Mouse (Mus musculus): ENCODE measurements at regions not wholly inside any gene's neighbourhood (a gene's known extent, or its start where the extent isn't known, plus 50 kb on each side); places are given as distances from the start of the nearest gene placed in this dataset.

GRCm38 (mm10) chr4:81222034-81222433 lies 220.6 kb downstream of the Mpdz start:
- Histone ChIP-seq H3K4me1 (ENCODE audit: control insufficient read depth, insufficient read depth, low read length) (peaks cover 12% of the 10 kb centered on the region; the same call in 1 of the 2 replicates), H3K9me3 (ENCODE audit: control insufficient read depth, low read length) (no peaks in the 10 kb centered on the region), H3K36me3 (ENCODE audit: control insufficient read depth, insufficient read depth, low read length) (no peaks in the 10 kb centered on the region), H3K4me3 (replicated peaks; ENCODE audit: low read length) (no peak overlapping the region), H3K27ac (replicated peaks; ENCODE audit: low read depth, low read length) (no peak overlapping the region), H3K4me2 (replicated peaks; ENCODE audit: low read depth, low read length, severe bottlenecking) (no peak overlapping the region), H3K27me3 (ENCODE audit: control insufficient read depth, insufficient read depth, low read length) (no peaks in the 10 kb centered on the region), H3K9ac (ENCODE audit: low read depth, low read length, severe bottlenecking) (no peak overlapping the region)
- DNase-seq (ENCODE audit: low spot score) = peak; percentile 10
- ATAC-seq (ENCODE audit: low FRiP score, low read depth) = no peak
- TF ChIP-seq POLR2A (IDR thresholded peaks at IDR 0.05; ENCODE audit: borderline replicate concordance, extremely low read depth, insufficient read depth, insufficient read length) = no peak
- WGBS = 52% methylated on average over 6 of the region's 6 CpGs

- no peaks in the 10 kb centered on the region for H3K36me3 ChIP-seq (ENCODE audit: control insufficient read depth, insufficient read depth, low read length)
- no peak overlapping the region for H3K4me3 ChIP-seq (replicated peaks; ENCODE audit: low read length)
- WGBS = 55% methylated on average over 5 of the region's 5 CpGs
- H3K4me2 ChIP-seq (replicated peaks; ENCODE audit: low read depth, low read length, severe bottlenecking) = no peak overlapping the region
- no peak for DNase-seq (ENCODE audit: low spot score)
- peak overlapping the region; percentile 68; the same call in 1 of the 2 replicates for H3K27ac ChIP-seq (replicated peaks; ENCODE audit: low read depth, low read length)
- no peaks in the 10 kb centered on the region for H3K27me3 ChIP-seq (ENCODE audit: control insufficient read depth, insufficient read depth, low read length)
- H3K4me1 ChIP-seq (ENCODE audit: control insufficient read depth, insufficient read depth, low read length) = peaks cover 12% of the 10 kb centered on the region; the same call in 1 of the 2 replicates
- no peak for ATAC-seq (ENCODE audit: low FRiP score, low read depth)
- TF ChIP-seq POLR2A (IDR thresholded peaks at IDR 0.05; ENCODE audit: borderline replicate concordance, extremely low read depth, insufficient read depth, insufficient read length) = no peak
- no peaks in the 10 kb centered on the region for H3K9me3 ChIP-seq (ENCODE audit: control insufficient read depth, low read length)
- no peak overlapping the region for H3K9ac ChIP-seq (ENCODE audit: low read depth, low read length, severe bottlenecking)
Observed at GRCm38 (mm10) chr4:81222468-81223175, 220.0 kb downstream of the Mpdz start.

All from limb, embryonic 14.5 days (tissue).